Mouse (Mus musculus): ENCODE results near the gene Myh3.
A peak's percentile ranks its signal among the peaks of the same experiment; 100 is the strongest.

Myh3 gene

GRCm38 (mm10) chr11:67105689-67106088, 27.6 kb downstream of the Myh3 start:
- DNase-seq (ENCODE audit: low spot score) = no peak

GRCm38 (mm10) chr11:67106973-67107372, 28.9 kb downstream of the Myh3 start:
- no peak for DNase-seq (ENCODE audit: low spot score)

- peak; percentile 21 for DNase-seq (ENCODE audit: low spot score)
Measured at GRCm38 (mm10) chr11:67110168-67110948, 32.3 kb downstream of the Myh3 start.

GRCm38 (mm10) chr11:67112019-67112850, 34.1 kb downstream of the Myh3 start:
- DNase-seq (ENCODE audit: low spot score) = peak; percentile 46

- DNase-seq (ENCODE audit: low spot score) = peak; percentile 58
Measured at GRCm38 (mm10) chr11:67112851-67113202, 34.7 kb downstream of the Myh3 start.

- no peak for DNase-seq (ENCODE audit: low spot score)
Measured at GRCm38 (mm10) chr11:67113381-67113780, 35.3 kb downstream of the Myh3 start.

- DNase-seq (ENCODE audit: low spot score) = no peak
Measured at GRCm38 (mm10) chr11:67114261-67114660, 36.2 kb downstream of the Myh3 start.

GRCm38 (mm10) chr11:67114901-67115300, 36.8 kb downstream of the Myh3 start:
- no peak for DNase-seq (ENCODE audit: low spot score)

GRCm38 (mm10) chr11:67116725-67117124, 38.6 kb downstream of the Myh3 start:
- DNase-seq (ENCODE audit: low spot score) = no peak

GRCm38 (mm10) chr11:67119539-67120070, 41.5 kb downstream of the Myh3 start:
- no peak for DNase-seq (ENCODE audit: low spot score)

GRCm38 (mm10) chr11:67120697-67121294, 42.7 kb downstream of the Myh3 start:
- DNase-seq (ENCODE audit: low spot score) = no peak

- no peak for DNase-seq (ENCODE audit: low spot score)
Measured at GRCm38 (mm10) chr11:67124943-67125342, 46.8 kb downstream of the Myh3 start.

GRCm38 (mm10) chr11:67125361-67125760, 47.3 kb downstream of the Myh3 start:
- DNase-seq (ENCODE audit: low spot score) = no peak

GRCm38 (mm10) chr11:67133526-67133925, 55.4 kb downstream of the Myh3 start:
- DNase-seq (ENCODE audit: low spot score) = no peak

- DNase-seq (ENCODE audit: low spot score) = no peak
Measured at GRCm38 (mm10) chr11:67134654-67135053, 56.6 kb downstream of the Myh3 start.

GRCm38 (mm10) chr11:67135532-67135931, 57.4 kb downstream of the Myh3 start:
- DNase-seq (ENCODE audit: low spot score) = no peak

- no peak for DNase-seq (ENCODE audit: low spot score)
Measured at GRCm38 (mm10) chr11:67139556-67139955, 61.5 kb downstream of the Myh3 start.

GRCm38 (mm10) chr11:67140175-67140574, 62.1 kb downstream of the Myh3 start:
- DNase-seq (ENCODE audit: low spot score) = no peak

- DNase-seq (ENCODE audit: low spot score) = no peak
Measured at GRCm38 (mm10) chr11:67141031-67141430, 62.9 kb downstream of the Myh3 start.

GRCm38 (mm10) chr11:67142047-67142446, 63.9 kb downstream of the Myh3 start:
- no peak for DNase-seq (ENCODE audit: low spot score)

- no peak for DNase-seq (ENCODE audit: low spot score)
Measured at GRCm38 (mm10) chr11:67143065-67143464, 65.0 kb downstream of the Myh3 start.

GRCm38 (mm10) chr11:67143863-67144498, 65.9 kb downstream of the Myh3 start:
- no peak for DNase-seq (ENCODE audit: low spot score)
